Mouse (Mus musculus) heart, adult 18-20 months (tissue): ENCODE measurements around the gene Wnt5b. TPM values are rescaled to one million over a fixed set of nuclear protein-coding genes. Genes with fewer than 3 reads are reported as not detected.

ENCODE experiments used
- DNase-seq, 2 experiments: peaks; one replicate each; pipeline ENCODE4 v3.0.0; 2021 to 2022; ENCODE audit warnings: mixed read lengths in 1 of 2
- total RNA-seq, 2 experiments: library from RNA; stranded (reverse); gene quantifications; 2 replicates each; pipeline ENCODE4 v1.2.3; 2021

Wnt5b gene
- total RNA-seq, 2 experiments from 2014 or later: 2.4 to 2.5 TPM

GRCm38 (mm10) chr6:119521931-119522391, 22.2 kb downstream of the Wnt5b start:
- DNase-seq: no peak

GRCm38 (mm10) chr6:119521482-119521900, 22.7 kb downstream of the Wnt5b start:
- DNase-seq: no peak

GRCm38 (mm10) chr6:119520731-119521130, 23.4 kb downstream of the Wnt5b start:
- DNase-seq: no peak

- no peak for DNase-seq
Observed at GRCm38 (mm10) chr6:119514085-119514484, 30.1 kb downstream of the Wnt5b start.

- no peak for DNase-seq
Observed at GRCm38 (mm10) chr6:119513452-119513851, 30.7 kb downstream of the Wnt5b start.

GRCm38 (mm10) chr6:119512701-119513100, 31.4 kb downstream of the Wnt5b start:
- no peak for DNase-seq

- no peak for DNase-seq
Observed at GRCm38 (mm10) chr6:119509437-119510037, 34.6 kb downstream of the Wnt5b start.

- DNase-seq: peak; percentile 28 to 46
Observed at GRCm38 (mm10) chr6:119508634-119509375, 35.3 kb downstream of the Wnt5b start.

GRCm38 (mm10) chr6:119508221-119508620, 35.9 kb downstream of the Wnt5b start:
- no peak for DNase-seq

- DNase-seq: no peak
Observed at GRCm38 (mm10) chr6:119505525-119506225, 38.5 kb downstream of the Wnt5b start.

- no peak for DNase-seq
Observed at GRCm38 (mm10) chr6:119504756-119505155, 39.4 kb downstream of the Wnt5b start.

- no peak for DNase-seq
Observed at GRCm38 (mm10) chr6:119502031-119502430, 42.1 kb downstream of the Wnt5b start.

GRCm38 (mm10) chr6:119500086-119500485, 44.1 kb downstream of the Wnt5b start:
- DNase-seq: no peak

GRCm38 (mm10) chr6:119499271-119499670, 44.9 kb downstream of the Wnt5b start:
- DNase-seq: peak; percentile 47 to 66

- no peak for DNase-seq
Observed at GRCm38 (mm10) chr6:119492630-119493014, 51.5 kb downstream of the Wnt5b start.

- DNase-seq: no peak
Observed at GRCm38 (mm10) chr6:119491997-119492629, 52.0 kb downstream of the Wnt5b start.

- no peak for DNase-seq
Observed at GRCm38 (mm10) chr6:119491006-119491405, 53.1 kb downstream of the Wnt5b start.

GRCm38 (mm10) chr6:119490549-119490948, 53.6 kb downstream of the Wnt5b start:
- no peak for DNase-seq

- DNase-seq: peak in 1 of 2 experiments; percentile 73
Observed at GRCm38 (mm10) chr6:119489765-119490164, 54.4 kb downstream of the Wnt5b start.

GRCm38 (mm10) chr6:119487619-119488018, 56.5 kb downstream of the Wnt5b start:
- DNase-seq: no peak

GRCm38 (mm10) chr6:119487085-119487458, 57.1 kb downstream of the Wnt5b start:
- DNase-seq: no peak

- no peak for DNase-seq
Observed at GRCm38 (mm10) chr6:119486381-119487084, 57.6 kb downstream of the Wnt5b start.
